Mouse (Mus musculus): ENCODE measurements around the gene Kctd18. TPM values are rescaled to one million over a fixed set of nuclear protein-coding genes. Genes with fewer than 3 reads are reported as not detected.

Kctd18 gene
- polyA plus RNA-seq, 1 experiment from 2014 or later: 27.9 TPM

GRCm38 (mm10) chr1:57940691-57941090 is 78.1 kb downstream of the Kctd18 start:
- Histone ChIP-seq H3K27me3 (replicated peaks; ENCODE audit: control insufficient read depth, insufficient read depth, low read length) (no peaks in the 10 kb centered on the region), H3K4me2 (ENCODE audit: low read length) (no peak overlapping the region), H3K27ac (ENCODE audit: low read depth, low read length) (no peak overlapping the region), H3K9ac (ENCODE audit: low read depth, low read length) (no peak overlapping the region), H3K36me3 (ENCODE audit: control insufficient read depth, insufficient read depth, low read length) (peaks cover 7% of the 10 kb centered on the region), H3K4me1 (ENCODE audit: control insufficient read depth, insufficient read depth, low read depth, low read length) (peaks cover 3% of the 10 kb centered on the region; the same call in 1 of the 2 replicates), H3K9me3 (ENCODE audit: control insufficient read depth, low read length) (no peaks in the 10 kb centered on the region), H3K4me3 (ENCODE audit: low read length) (no peak overlapping the region)
- WGBS: 56% methylated on average over 10 of the region's 10 CpGs
- peak; percentile 37; the same call in 1 of the 2 replicates for ATAC-seq

- H3K4me1 ChIP-seq (ENCODE audit: control insufficient read depth, insufficient read depth, low read depth, low read length): no peaks in the 10 kb centered on the region
- no peak overlapping the region for H3K4me3 ChIP-seq (ENCODE audit: low read length)
- no peak for ATAC-seq
- WGBS: 46% methylated on average over 1 of the region's 1 CpGs
- H3K9ac ChIP-seq (ENCODE audit: low read depth, low read length): no peak overlapping the region
- no peaks in the 10 kb centered on the region for H3K9me3 ChIP-seq (ENCODE audit: control insufficient read depth, low read length)
- H3K27me3 ChIP-seq (replicated peaks; ENCODE audit: control insufficient read depth, insufficient read depth, low read length): no peaks in the 10 kb centered on the region
- H3K27ac ChIP-seq (ENCODE audit: low read depth, low read length): no peak overlapping the region
- 0 out of 2 replicates have a peak, but pooled peaks cover 2% of the 10 kb centered on the region for H3K36me3 ChIP-seq (ENCODE audit: control insufficient read depth, insufficient read depth, low read length)
- no peak overlapping the region for H3K4me2 ChIP-seq (ENCODE audit: low read length)
Measured at GRCm38 (mm10) chr1:57934287-57934686, 84.5 kb downstream of the Kctd18 start.

- Histone ChIP-seq H3K4me2 (ENCODE audit: low read length) (no peak overlapping the region), H3K36me3 (ENCODE audit: control insufficient read depth, insufficient read depth, low read length) (peaks cover 4% of the 10 kb centered on the region; the same call in 1 of the 2 replicates), H3K27me3 (replicated peaks; ENCODE audit: control insufficient read depth, insufficient read depth, low read length) (no peaks in the 10 kb centered on the region), H3K4me1 (ENCODE audit: control insufficient read depth, insufficient read depth, low read depth, low read length) (no peaks in the 10 kb centered on the region), H3K9me3 (ENCODE audit: control insufficient read depth, low read length) (no peaks in the 10 kb centered on the region), H3K9ac (ENCODE audit: low read depth, low read length) (no peak overlapping the region), H3K4me3 (ENCODE audit: low read length) (no peak overlapping the region), H3K27ac (ENCODE audit: low read depth, low read length) (no peak overlapping the region)
- WGBS: 78% methylated on average over 4 of the region's 4 CpGs
- ATAC-seq: peak; percentile 56; the same call in 1 of the 2 replicates
Measured at GRCm38 (mm10) chr1:57918567-57918966, 100.2 kb downstream of the Kctd18 start.

DNA sequence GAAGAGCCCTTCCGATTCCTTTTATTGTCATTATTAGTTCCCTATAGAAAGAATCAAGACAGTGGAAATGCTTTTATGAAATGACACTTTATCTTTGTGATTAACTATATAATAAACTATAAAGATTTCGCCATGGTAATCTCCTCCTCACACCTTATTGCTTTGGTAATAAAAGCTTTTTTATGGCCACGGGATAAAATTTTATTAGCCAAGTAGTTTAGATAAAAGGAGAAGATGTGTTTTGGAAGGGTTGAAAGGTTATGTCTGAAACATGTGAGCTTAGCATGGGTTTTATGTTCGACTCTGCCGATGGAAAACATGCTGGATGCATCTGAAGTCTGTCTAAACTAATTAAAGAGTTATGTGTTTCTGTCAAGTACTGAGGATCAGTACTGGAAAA is 101.4 kb downstream of the Kctd18 start:
- 90% methylated on average over 5 of the region's 5 CpGs for WGBS
- no peak for ATAC-seq

GRCm38 (mm10) chr1:57911561-57911960 is 107.2 kb downstream of the Kctd18 start:
- Histone ChIP-seq H3K36me3 (ENCODE audit: control insufficient read depth, insufficient read depth, low read length) (peaks cover 2% of the 10 kb centered on the region), H3K9ac (ENCODE audit: low read depth, low read length) (no peak overlapping the region), H3K27me3 (replicated peaks; ENCODE audit: control insufficient read depth, insufficient read depth, low read length) (no peaks in the 10 kb centered on the region), H3K4me2 (ENCODE audit: low read length) (no peak overlapping the region), H3K27ac (ENCODE audit: low read depth, low read length) (no peak overlapping the region), H3K4me1 (ENCODE audit: control insufficient read depth, insufficient read depth, low read depth, low read length) (no peaks in the 10 kb centered on the region), H3K4me3 (ENCODE audit: low read length) (no peak overlapping the region), H3K9me3 (ENCODE audit: control insufficient read depth, low read length) (no peaks in the 10 kb centered on the region)
- ATAC-seq: no peak
- WGBS: 78% methylated on average over 6 of the region's 6 CpGs

More for the DNA sequence above, 101.4 kb downstream of the Kctd18 start:
- Histone ChIP-seq H3K4me1 (ENCODE audit: control insufficient read depth, insufficient read depth, low read depth, low read length) (no peaks in the 10 kb centered on the region), H3K27ac (ENCODE audit: low read depth, low read length) (no peak overlapping the region), H3K9ac (ENCODE audit: low read depth, low read length) (no peak overlapping the region), H3K36me3 (ENCODE audit: control insufficient read depth, insufficient read depth, low read length) (peaks cover 4% of the 10 kb centered on the region; the same call in 1 of the 2 replicates), H3K9me3 (ENCODE audit: control insufficient read depth, low read length) (no peaks in the 10 kb centered on the region), H3K27me3 (replicated peaks; ENCODE audit: control insufficient read depth, insufficient read depth, low read length) (no peaks in the 10 kb centered on the region), H3K4me2 (ENCODE audit: low read length) (no peak overlapping the region), H3K4me3 (ENCODE audit: low read length) (no peak overlapping the region)

DNA sequence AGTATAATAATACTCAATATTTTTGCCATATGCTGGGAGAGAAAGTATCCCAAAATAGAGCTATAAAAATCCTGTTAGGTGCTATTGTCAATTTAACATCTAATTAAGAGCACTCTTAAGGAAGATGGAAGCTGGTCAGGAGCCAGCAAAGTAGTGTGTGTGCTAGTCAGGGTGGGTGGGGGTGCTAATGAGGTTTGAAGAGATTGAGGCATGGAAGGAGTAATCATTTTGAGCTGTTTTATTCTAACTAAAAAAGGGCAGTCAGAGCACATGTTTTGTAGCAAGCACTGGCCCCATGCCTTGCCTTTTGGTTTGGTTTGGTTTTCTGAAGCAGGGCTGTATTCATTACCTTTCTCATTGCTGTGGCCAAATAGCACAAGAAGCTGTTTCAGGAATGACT is 112.4 kb downstream of the Kctd18 start:
- Histone ChIP-seq H3K9me3 (ENCODE audit: control insufficient read depth, low read length) (no peaks in the 10 kb centered on the region), H3K4me3 (ENCODE audit: low read length) (no peak overlapping the region), H3K36me3 (ENCODE audit: control insufficient read depth, insufficient read depth, low read length) (peaks cover 8% of the 10 kb centered on the region), H3K27me3 (replicated peaks; ENCODE audit: control insufficient read depth, insufficient read depth, low read length) (no peaks in the 10 kb centered on the region), H3K4me1 (ENCODE audit: control insufficient read depth, insufficient read depth, low read depth, low read length) (no peaks in the 10 kb centered on the region), H3K4me2 (ENCODE audit: low read length) (no peak overlapping the region), H3K9ac (ENCODE audit: low read depth, low read length) (no peak overlapping the region), H3K27ac (ENCODE audit: low read depth, low read length) (no peak overlapping the region)
- no peak for ATAC-seq

DNA sequence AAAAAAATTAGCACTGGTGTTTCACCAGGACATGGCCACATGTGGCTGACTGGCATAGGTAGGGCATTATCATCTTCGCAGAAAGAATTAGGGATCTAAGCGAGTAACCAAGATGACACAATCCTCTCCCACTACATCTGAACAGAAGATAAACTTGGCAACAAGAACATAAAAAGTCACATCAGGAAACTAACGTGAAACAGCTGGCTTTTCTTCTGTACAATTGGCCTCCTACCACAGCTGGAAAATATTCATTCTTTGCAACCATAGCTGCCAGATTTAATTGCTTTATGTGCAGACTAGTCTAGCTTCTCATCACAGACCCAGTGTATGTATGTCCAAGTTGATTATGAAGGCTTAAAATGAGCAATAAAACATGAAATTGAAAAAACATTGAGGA is 112.8 kb downstream of the Kctd18 start:
- H3K4me2 ChIP-seq (ENCODE audit: low read length): no peak overlapping the region
- H3K27ac ChIP-seq (ENCODE audit: low read depth, low read length): no peak overlapping the region
- H3K9ac ChIP-seq (ENCODE audit: low read depth, low read length): no peak overlapping the region
- no peaks in the 10 kb centered on the region for H3K4me1 ChIP-seq (ENCODE audit: control insufficient read depth, insufficient read depth, low read depth, low read length)
- ATAC-seq: no peak
- peaks cover 8% of the 10 kb centered on the region for H3K36me3 ChIP-seq (ENCODE audit: control insufficient read depth, insufficient read depth, low read length)
- WGBS: 79% methylated on average over 3 of the region's 3 CpGs
- H3K9me3 ChIP-seq (ENCODE audit: control insufficient read depth, low read length): no peaks in the 10 kb centered on the region
- H3K4me3 ChIP-seq (ENCODE audit: low read length): no peak overlapping the region
- H3K27me3 ChIP-seq (replicated peaks; ENCODE audit: control insufficient read depth, insufficient read depth, low read length): no peaks in the 10 kb centered on the region

Other genes starting within 250 kb of the Kctd18 start
- gene Spats2l, start 244.8 kb downstream of the Kctd18 start, polyA plus RNA-seq (2015; fragmentation: Nextera tagmentation; extraction: Ambion mirVana): 79.2 and 89.1 TPM in 2 replicates
- gene Sgo2a, start 23.0 kb downstream of the Kctd18 start, polyA plus RNA-seq (2015; fragmentation: Nextera tagmentation; extraction: Ambion mirVana): 3.4 and 3.7 TPM in 2 replicates
- 0.36 and 0.50 TPM in 2 replicates for gene Aox1, start 11.0 kb upstream of the Kctd18 start, polyA plus RNA-seq (2015; fragmentation: Nextera tagmentation; extraction: Ambion mirVana)
- 0.37 and 0.38 TPM in 2 replicates for gene Aox3, start 94.2 kb upstream of the Kctd18 start, polyA plus RNA-seq (2015; fragmentation: Nextera tagmentation; extraction: Ambion mirVana)
- 0.29 and 0.59 TPM in 2 replicates for gene Aox4, start 191.4 kb upstream of the Kctd18 start, polyA plus RNA-seq (2015; fragmentation: Nextera tagmentation; extraction: Ambion mirVana)